Mouse (Mus musculus): ENCODE measurements around the gene Pja2. TPM values are rescaled to one million over a fixed set of nuclear protein-coding genes. Genes with fewer than 3 reads are reported as not detected.
"Not testable (repeated sequence)": the region's sequence is repeated elsewhere in the genome, so short reads cannot be mapped to it uniquely, and the experiment has no call there.

Gene Pja2
- polyA plus RNA-seq, 1 experiment from 2014 or later = 141 TPM

GRCm38 (mm10) chr17:64276666-64277065 is 55.0 kb downstream of the Pja2 start:
- Histone ChIP-seq H3K36me3 (no peaks in the 10 kb centered on the region), H3K27me3 (no peaks in the 10 kb centered on the region), H3K4me2 (replicated peaks) (no peak overlapping the region), H3K27ac (replicated peaks) (no peak overlapping the region), H3K4me1 (no peaks in the 10 kb centered on the region), H3K9me3 (no peaks in the 10 kb centered on the region), H3K9ac (replicated peaks) (no peak overlapping the region), H3K4me3 (no peak overlapping the region)
- WGBS = 85% methylated on average over 5 of the region's 5 CpGs
- ATAC-seq (replicated peaks) = no peak

GRCm38 (mm10) chr17:64275188-64275587 is 56.5 kb downstream of the Pja2 start:
- ATAC-seq (replicated peaks) = no peak
- H3K27me3 ChIP-seq = no peaks in the 10 kb centered on the region
- 88% methylated on average over 4 of the region's 4 CpGs for WGBS
- H3K9ac ChIP-seq (replicated peaks) = no peak overlapping the region
- no peak overlapping the region for H3K4me2 ChIP-seq (replicated peaks)
- no peaks in the 10 kb centered on the region for H3K4me1 ChIP-seq
- H3K4me3 ChIP-seq = no peak overlapping the region
- no peaks in the 10 kb centered on the region for H3K36me3 ChIP-seq
- H3K27ac ChIP-seq (replicated peaks) = no peak overlapping the region
- no peaks in the 10 kb centered on the region for H3K9me3 ChIP-seq

GRCm38 (mm10) chr17:64274341-64275105 is 57.2 kb downstream of the Pja2 start:
- Histone ChIP-seq H3K4me3 (no peak overlapping the region), H3K36me3 (no peaks in the 10 kb centered on the region), H3K9me3 (no peaks in the 10 kb centered on the region), H3K27ac (replicated peaks) (no peak overlapping the region), H3K27me3 (no peaks in the 10 kb centered on the region), H3K4me1 (no peaks in the 10 kb centered on the region), H3K4me2 (replicated peaks) (no peak overlapping the region), H3K9ac (replicated peaks) (no peak overlapping the region)
- 97% methylated on average over 10 of the region's 10 CpGs for WGBS
- ATAC-seq (replicated peaks) = 0 out of 2 replicates have a peak, but pooled peaks have one; percentile 23

GRCm38 (mm10) chr17:64260571-64260970 is 71.1 kb downstream of the Pja2 start:
- no peak overlapping the region for H3K4me2 ChIP-seq (replicated peaks)
- H3K27me3 ChIP-seq = no peaks in the 10 kb centered on the region
- H3K4me3 ChIP-seq = no peak overlapping the region
- H3K4me1 ChIP-seq = no peaks in the 10 kb centered on the region
- no peaks in the 10 kb centered on the region for H3K36me3 ChIP-seq
- WGBS = 79% methylated on average over 1 of the region's 1 CpGs
- no peaks in the 10 kb centered on the region for H3K9me3 ChIP-seq
- H3K9ac ChIP-seq (replicated peaks) = no peak overlapping the region
- ATAC-seq (replicated peaks) = no peak
- H3K27ac ChIP-seq (replicated peaks) = no peak overlapping the region

- WGBS = 42% methylated on average over 3 of the region's 3 CpGs
- Histone ChIP-seq H3K4me2 (replicated peaks) (no peak overlapping the region), H3K9me3 (no peaks in the 10 kb centered on the region), H3K27ac (replicated peaks) (no peak overlapping the region), H3K27me3 (no peaks in the 10 kb centered on the region), H3K4me3 (no peak overlapping the region), H3K36me3 (no peaks in the 10 kb centered on the region), H3K9ac (replicated peaks) (no peak overlapping the region), H3K4me1 (no peaks in the 10 kb centered on the region)
- no peak for ATAC-seq (replicated peaks)
Observed at GRCm38 (mm10) chr17:64248246-64248645, 83.5 kb downstream of the Pja2 start.

- 0 out of 2 replicates have a peak, but pooled peaks cover 5% of the 10 kb centered on the region for H3K4me1 ChIP-seq
- H3K27ac ChIP-seq (replicated peaks) = no peak overlapping the region
- no peak overlapping the region for H3K9ac ChIP-seq (replicated peaks)
- no peak overlapping the region for H3K4me2 ChIP-seq (replicated peaks)
- H3K9me3 ChIP-seq = no peaks in the 10 kb centered on the region
- no peak overlapping the region for H3K4me3 ChIP-seq
- H3K36me3 ChIP-seq = no peaks in the 10 kb centered on the region
- 88% methylated on average over 12 of the region's 12 CpGs for WGBS
- H3K27me3 ChIP-seq = no peaks in the 10 kb centered on the region
- ATAC-seq (replicated peaks) = no peak
Observed at GRCm38 (mm10) chr17:64242898-64243297, 88.8 kb downstream of the Pja2 start.

GRCm38 (mm10) chr17:64242310-64242859 is 89.3 kb downstream of the Pja2 start:
- ATAC-seq (replicated peaks) = no peak
- Histone ChIP-seq H3K4me1 (0 out of 2 replicates have a peak, but pooled peaks cover 5% of the 10 kb centered on the region), H3K27ac (replicated peaks) (no peak overlapping the region), H3K4me3 (no peak overlapping the region), H3K4me2 (replicated peaks) (no peak overlapping the region), H3K36me3 (no peaks in the 10 kb centered on the region), H3K9ac (replicated peaks) (no peak overlapping the region), H3K9me3 (no peaks in the 10 kb centered on the region), H3K27me3 (no peaks in the 10 kb centered on the region)
- WGBS = 82% methylated on average over 9 of the region's 9 CpGs

GRCm38 (mm10) chr17:64241544-64242292 is 90.0 kb downstream of the Pja2 start:
- ATAC-seq (replicated peaks) = peak; percentile 67; the same call in 1 of the 2 replicates

GRCm38 (mm10) chr17:64232134-64232533 is 99.6 kb downstream of the Pja2 start:
- no peak overlapping the region for H3K4me2 ChIP-seq (replicated peaks)
- H3K4me1 ChIP-seq = no peaks in the 10 kb centered on the region
- no peaks in the 10 kb centered on the region for H3K27me3 ChIP-seq
- H3K36me3 ChIP-seq = no peaks in the 10 kb centered on the region
- H3K4me3 ChIP-seq = no peak overlapping the region
- no peaks in the 10 kb centered on the region for H3K9me3 ChIP-seq
- H3K27ac ChIP-seq (replicated peaks) = no peak overlapping the region
- H3K9ac ChIP-seq (replicated peaks) = no peak overlapping the region
- ATAC-seq (replicated peaks) = no peak
- 81% methylated on average over 4 of the region's 4 CpGs for WGBS

More at GRCm38 (mm10) chr17:64241544-64242292, 90.0 kb downstream of the Pja2 start:
- no peaks in the 10 kb centered on the region for H3K9me3 ChIP-seq
- H3K9ac ChIP-seq (replicated peaks) = no peak overlapping the region
- no peak overlapping the region for H3K4me3 ChIP-seq
- no peaks in the 10 kb centered on the region for H3K27me3 ChIP-seq
- H3K4me2 ChIP-seq (replicated peaks) = no peak overlapping the region
- H3K4me1 ChIP-seq = 0 out of 2 replicates have a peak, but pooled peaks cover 5% of the 10 kb centered on the region
- H3K27ac ChIP-seq (replicated peaks) = no peak overlapping the region
- WGBS = 74% methylated on average over 11 of the region's 11 CpGs
- no peaks in the 10 kb centered on the region for H3K36me3 ChIP-seq

GRCm38 (mm10) chr17:64231637-64232036 is 100.1 kb downstream of the Pja2 start:
- not testable (repeated sequence) for H3K36me3 ChIP-seq; ATAC-seq (replicated peaks); H3K4me2 ChIP-seq (replicated peaks); H3K4me3 ChIP-seq; H3K27ac ChIP-seq (replicated peaks); H3K27me3 ChIP-seq; H3K9me3 ChIP-seq; H3K4me1 ChIP-seq; H3K9ac ChIP-seq (replicated peaks)
- WGBS = 94% methylated on average over 4 of the region's 4 CpGs

- no peaks in the 10 kb centered on the region for H3K27me3 ChIP-seq
- H3K27ac ChIP-seq (replicated peaks) = no peak overlapping the region
- no peak overlapping the region for H3K4me2 ChIP-seq (replicated peaks)
- H3K4me1 ChIP-seq = no peaks in the 10 kb centered on the region
- no peak for ATAC-seq (replicated peaks)
- H3K9ac ChIP-seq (replicated peaks) = no peak overlapping the region
- no peak overlapping the region for H3K4me3 ChIP-seq
- no peaks in the 10 kb centered on the region for H3K36me3 ChIP-seq
- H3K9me3 ChIP-seq = no peaks in the 10 kb centered on the region
- WGBS = 81% methylated on average over 8 of the region's 8 CpGs
Observed at GRCm38 (mm10) chr17:64231172-64231571, 100.5 kb downstream of the Pja2 start.

All from forebrain, embryonic 15.5 days (tissue).